Mouse (Mus musculus): ENCODE measurements around the gene Klf14. TPM values are rescaled to one million over a fixed set of nuclear protein-coding genes. Genes with fewer than 3 reads are reported as not detected.

The Klf14 gene
- polyA plus RNA-seq (2012; rRNA removed) = 0.09 TPM in 1 of 2 replicates, not detected in the other

DNA sequence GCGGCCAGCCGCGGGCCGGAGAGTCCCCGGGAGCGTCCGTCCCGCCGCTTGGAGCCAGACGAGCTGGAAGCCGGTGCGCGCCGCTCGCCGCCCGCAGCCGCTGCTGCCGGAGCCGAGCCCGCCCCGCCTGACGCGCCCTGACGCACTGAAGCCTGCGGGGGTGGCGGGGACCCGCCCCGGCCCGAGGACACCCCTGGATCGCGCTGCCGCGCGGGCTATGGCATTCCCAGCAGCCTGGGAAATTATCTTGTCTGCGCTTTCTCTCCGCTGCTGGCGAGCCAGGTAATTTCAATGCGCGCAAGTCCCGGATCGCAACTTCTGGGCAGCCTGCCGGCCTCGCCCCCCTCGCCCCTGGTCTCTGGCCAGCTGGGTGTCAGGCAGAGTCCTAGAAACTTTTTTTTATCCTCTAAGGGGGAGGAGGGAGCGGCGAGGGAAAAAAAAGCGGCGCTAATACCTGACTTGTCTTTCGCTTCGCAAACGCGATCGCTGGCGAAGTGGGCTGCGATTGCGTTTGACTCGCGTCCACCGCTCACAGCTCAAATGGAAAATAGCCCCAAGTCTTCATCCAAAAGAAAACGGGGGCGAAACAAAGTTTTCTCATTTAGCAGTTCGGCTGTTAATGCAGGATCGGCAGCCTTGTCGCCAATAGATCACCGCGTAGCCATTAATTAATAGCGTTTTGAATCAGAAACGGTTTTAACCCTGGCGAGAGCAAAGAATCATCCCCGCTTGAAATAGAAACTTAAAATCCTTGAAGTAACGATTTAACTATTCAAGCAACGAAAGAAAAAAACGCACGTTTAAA lies at the start of gene Klf14:
Klf14 (minus strand) TSS at position 343 of the 805 bp plus-strand sequence.

DNA sequence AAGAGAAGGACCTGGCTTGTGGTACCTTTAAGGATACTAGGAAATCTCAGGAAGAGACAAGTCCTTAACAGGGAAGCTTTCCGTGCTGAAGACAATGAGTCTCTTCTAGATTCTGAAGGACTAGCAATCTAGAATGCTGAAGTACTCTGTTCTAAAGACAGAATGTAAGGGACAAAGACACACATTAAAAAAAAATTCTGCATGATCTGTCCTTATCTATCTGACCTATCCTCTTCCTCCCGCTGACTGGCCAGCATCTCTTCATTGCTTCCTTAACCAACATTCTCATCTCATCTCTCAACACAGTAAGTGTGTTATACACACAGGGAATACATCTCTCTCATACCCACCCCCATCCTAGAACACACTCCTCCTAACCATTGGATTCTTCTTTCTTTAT lies 43.4 kb downstream of the Klf14 start, which contains the start of gene Tsga13:
Tsga13 (minus strand) TSS at position 101 of the 400 bp plus-strand sequence.

Other genes with a start within 250 kb of the Klf14 start
- gene Mest, start 235.5 kb downstream of the Klf14 start, polyA plus RNA-seq (2012; rRNA removed) = 300 and 331 TPM in 2 replicates
- gene Copg2, start 62.3 kb downstream of the Klf14 start, polyA plus RNA-seq (2012; rRNA removed) = 7.2 and 12.1 TPM in 2 replicates
- not detected in 2 replicates for gene Tsga13, start 43.5 kb downstream of the Klf14 start, polyA plus RNA-seq (2012; rRNA removed)

Measured in ovary, adult 2 months (tissue).